Mouse (Mus musculus) E14TG2a.4 (cell line): Measurements from ENCODE around the gene Supt3.

ENCODE experiments used
- CTCF ChIP-seq: conservative IDR thresholded peaks from 2 replicates; pipeline ENCODE4 v1.5.1; 2014; ENCODE audit warnings: low read length
- NANOG ChIP-seq: IDR thresholded peaks from 2 replicates; pipeline ENCODE4 v1.6.1; 2014; ENCODE audit warnings: borderline replicate concordance, low read length, mixed read lengths
- POU5F1 ChIP-seq: IDR thresholded peaks from 2 replicates; pipeline ENCODE4 v1.6.1; 2014; ENCODE audit warnings: low read length, borderline replicate concordance

GRCm38 (mm10) chr17:45086361-45086760, 309.4 kb downstream of the Supt3 start:
- TF ChIP-seq CTCF (no peak), NANOG (no peak), POU5F1 (no peak)
